ENCODE assay signal across 17 mouse cellular contexts in the genomic region with DNA sequence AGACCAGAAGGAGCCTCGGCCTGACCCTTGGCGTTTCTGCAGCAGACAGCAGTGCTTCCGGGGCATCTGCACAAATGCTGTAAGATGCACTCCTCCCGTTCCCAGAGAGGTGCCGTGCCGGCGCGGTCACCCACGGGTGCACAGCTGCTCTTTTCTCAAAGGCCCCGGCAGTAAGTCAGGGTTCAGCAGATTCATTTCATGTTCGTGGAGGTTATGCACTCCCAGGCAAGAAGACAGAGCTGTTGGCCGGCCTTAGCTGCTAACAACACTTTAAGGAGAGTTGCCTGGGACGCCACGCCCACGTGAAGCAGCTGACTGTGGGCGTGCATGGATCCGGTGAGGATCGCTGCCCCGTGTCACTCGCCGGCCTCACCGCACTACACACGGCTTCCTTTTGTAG.
DNase-seq lines count a peak whose midpoint lies in the region; ATAC-seq lines count a peak whose summit lies in the region.
"Had no signal": no experiment of that assay in that cellular context is flagged by ENCODE, and none has a peak within 500 bp of the region (broad histone marks: within the 10 kb centered on the region; RNA-seq: fewer than 3 reads in every experiment).

No protein-coding gene starts in this region.

- H3K4me3 ChIP-seq in hindbrain, embryonic 11.5 days (ENCODE audit: low read depth, low read length) = no peak overlapping the region

- ATAC-seq in frontal cortex, adult (ENCODE audit: low TSS enrichment) = peak; percentile 62
- peak; percentile 22; the same call in 1 of the 2 replicates for ATAC-seq in hindbrain, embryonic 11.5 days (ENCODE audit: low FRiP score)
- ATAC-seq: activated CD4-positive, CD25-positive, alpha-beta regulatory T cell, adult 4 months had no signal

- no peak for DNase-seq in frontal cortex, postnatal 25 days (ENCODE audit: low spot score in 2 of 2)
- DNase-seq in hindbrain, embryonic 11.5 days (ENCODE audit: low spot score) = no peak
- peak; percentile 36 to 47 for DNase-seq in kidney, adult 8-10 months
- peak; percentile 54 to 72 for DNase-seq in kidney, postnatal 4 days
- DNase-seq in Muller cell, postnatal 12 days (ENCODE audit: inconsistent ontology term) = no peak
- no peak for DNase-seq in cerebellum, adult 9-11 months
- DNase-seq in heart, postnatal 10 days = no peak
- DNase-seq: B cell, adult 2 months; cerebellum, adult 18-20 months; heart, adult 18-20 months; heart, postnatal 14 days; liver; lung, embryonic 14.5 days; right cerebral cortex, postnatal 14 days; thymus, adult 18-20 months had no signal

- H3K27me3 ChIP-seq in hindbrain, embryonic 11.5 days (ENCODE audit: control insufficient read depth, insufficient read depth, low read length) = no peaks in the 10 kb centered on the region

- H3K9ac ChIP-seq in hindbrain, embryonic 11.5 days (ENCODE audit: low read depth, low read length) = no peak overlapping the region
- H3K9ac ChIP-seq: lung, embryonic 14.5 days had no signal

- peak overlapping the region; percentile 24; the same call in 1 of the 2 replicates for H3K27ac ChIP-seq in hindbrain, embryonic 11.5 days (ENCODE audit: low read depth, low read length)

- no peak overlapping the region for H3K4me2 ChIP-seq in hindbrain, embryonic 11.5 days (replicated peaks; ENCODE audit: low read depth, low read length)
- H3K4me2 ChIP-seq: lung, embryonic 14.5 days had no signal

- no peaks in the 10 kb centered on the region for H3K9me3 ChIP-seq in hindbrain, embryonic 11.5 days (ENCODE audit: control insufficient read depth, low read length)

- intact Hi-C loops in heart, postnatal 10 days (cut with DNase I) = no loop called here

- WGBS in hindbrain, embryonic 11.5 days = 68% methylated on average over 23 of the region's 23 CpGs

- H3K4me1 ChIP-seq in hindbrain, embryonic 11.5 days (replicated peaks; ENCODE audit: control insufficient read depth, insufficient read depth, low read length) = no peaks in the 10 kb centered on the region

- peaks cover 13% of the 10 kb centered on the region; the same call in 1 of the 2 replicates for H3K36me3 ChIP-seq in hindbrain, embryonic 11.5 days (ENCODE audit: control insufficient read depth, insufficient read depth, low read length)

Comparison
In these comparisons a context has a peak if more than half of its experiments do, and no peak if none do; other contexts are left out.
1. DNase-seq: peak in kidney, adult 8-10 months (2 of 2) and kidney, postnatal 4 days (2 of 2); none in frontal cortex, postnatal 25 days (0 of 2), hindbrain, embryonic 11.5 days (single experiment), Muller cell, postnatal 12 days (single experiment), cerebellum, adult 9-11 months (single experiment) and heart, postnatal 10 days (0 of 2).